Mouse (Mus musculus) heart, adult 2 months (tissue): ENCODE measurements around the gene Ghsr.

Experiments used
- CTCF ChIP-seq: fragments of 200-600 bp; IDR thresholded peaks from 2 replicates; pipeline ENCODE4 v1.8.1; 2022; ENCODE audit warnings: antibody characterized with exemption, mild to moderate bottlenecking, moderate library complexity
- EP300 ChIP-seq: fragments of 200-500 bp; IDR thresholded peaks from 2 replicates; pipeline ENCODE4 v1.6.1; 2011; ENCODE audit warnings: low read depth, low read length, control low read depth; ENCODE audit not compliant: insufficient read depth
- POLR2A ChIP-seq: fragments of 200-500 bp; IDR thresholded peaks from 2 replicates; pipeline ENCODE4 v1.6.1; 2011; ENCODE audit warnings: mild to moderate bottlenecking, low read depth, low read length, control low read depth; ENCODE audit not compliant: insufficient read depth

DNA sequence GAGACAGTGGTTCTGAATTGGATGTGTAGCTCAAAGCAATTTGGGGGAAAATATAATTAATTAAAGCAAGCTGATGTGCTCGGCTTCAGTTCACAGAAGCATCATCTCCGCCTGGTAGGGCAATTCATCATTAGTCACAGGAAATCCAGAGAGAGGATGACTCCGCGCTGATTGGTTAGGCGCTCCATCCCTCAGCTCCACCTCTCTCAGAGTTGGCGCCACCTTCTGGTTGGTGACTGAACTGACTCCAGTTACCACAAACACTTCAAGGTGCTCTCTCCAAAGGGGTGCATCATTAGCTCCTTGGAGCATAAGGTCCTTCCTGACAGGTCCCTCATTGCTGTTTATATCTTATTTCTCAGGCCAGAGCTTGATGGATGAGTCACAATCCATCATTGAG, 25.6 kb upstream of the Ghsr start:
- TF ChIP-seq POLR2A = no peak
- TF ChIP-seq CTCF = peak; percentile 86
- no peak for TF ChIP-seq EP300
